Mouse (Mus musculus) heart, postnatal 0 days (tissue): ENCODE measurements at regions not wholly inside any gene's neighbourhood (a gene's known extent, or its start where the extent isn't known, plus 50 kb on each side); places are given as distances from the start of the nearest gene placed in this dataset.

ENCODE experiments used
- ATAC-seq: fragments of 200-750 bp; cut with Nextera tagmentation; 2 replicates; pipeline ENCODE4 v1.8.0; 2017; ENCODE audit warnings: low read depth, moderate number of reproducible peaks, moderate library complexity; ENCODE audit not compliant: insufficient read depth
- DNase-seq: peaks from one replicate; pipeline ENCODE4 v3.0.0-alpha.2; 2016; ENCODE audit warnings: low spot score
- H3K27ac ChIP-seq: fragments of 300-500 bp; sonication (generic); 2 replicates; pipeline ENCODE4 v1.5.1; 2014; ENCODE audit warnings: low read depth, mild to moderate bottlenecking
- H3K27me3 ChIP-seq: fragments of 300-500 bp; sonication (generic); 2 replicates; pipeline ENCODE4 v1.6.1; 2014; ENCODE audit warnings: low read length, mixed read lengths; ENCODE audit not compliant: control insufficient read depth, insufficient read depth
- H3K36me3 ChIP-seq: fragments of 300-500 bp; sonication (generic); replicated peaks from 2 replicates; pipeline ENCODE4 v1.6.1; 2014; ENCODE audit warnings: low read length, mixed read lengths; ENCODE audit not compliant: control insufficient read depth, insufficient read depth
- H3K4me1 ChIP-seq: fragments of 300-500 bp; sonication (generic); 2 replicates; pipeline ENCODE4 v1.6.1; 2014; ENCODE audit warnings: antibody characterized with exemption; ENCODE audit not compliant: control insufficient read depth, insufficient read depth
- H3K4me2 ChIP-seq: fragments of 300-500 bp; sonication (generic); 2 replicates; pipeline ENCODE4 v1.6.1; 2014; ENCODE audit warnings: low read depth, mild to moderate bottlenecking, low read length, moderate library complexity
- H3K4me3 ChIP-seq: fragments of 300-500 bp; sonication (generic); 2 replicates; pipeline ENCODE4 v1.5.1; 2014; ENCODE audit warnings: low read depth, low read length
- H3K9ac ChIP-seq: fragments of 300-500 bp; sonication (generic); replicated peaks from 2 replicates; pipeline ENCODE4 v1.6.1; 2014; ENCODE audit warnings: low read depth, low read length, mixed read lengths
- H3K9me3 ChIP-seq: fragments of 300-500 bp; sonication (generic); replicated peaks from 2 replicates; pipeline ENCODE4 v1.6.1; 2016; ENCODE audit warnings: low read length; ENCODE audit not compliant: control insufficient read depth
- CTCF ChIP-seq: IDR thresholded peaks from 2 replicates; pipeline ENCODE4 v1.5.1; 2016; ENCODE audit warnings: antibody characterized with exemption, control low read depth, low read depth
- EP300 ChIP-seq: IDR thresholded peaks from 2 replicates; pipeline ENCODE4 v1.6.1; 2016; ENCODE audit warnings: antibody characterized with exemption, low read depth
- WGBS: fragments of 180-500 bp; shearing (Covaris S2); extraction: QIAGEN DNeasy Blood & Tissue Kit; methylation state at CpG from one replicate; pipeline ENCODE4 v1.1.7; 2014; 5-methylcytosine and 5-hydroxymethylcytosine counted together

- TF ChIP-seq CTCF (no peak), EP300 (no peak)
- ATAC-seq (no peak), DNase-seq (no peak)
- Histone ChIP-seq H3K4me1 (peaks cover 4% of the 10 kb centered on the region; the same call in 1 of the 2 replicates), H3K27me3 (peaks cover 24% of the 10 kb centered on the region), H3K9me3 (no peaks in the 10 kb centered on the region), H3K4me2 (no peak overlapping the region), H3K9ac (no peak overlapping the region), H3K36me3 (no peaks in the 10 kb centered on the region), H3K27ac (no peak overlapping the region), H3K4me3 (no peak overlapping the region)
- WGBS: 87% methylated on average over 9 of the region's 9 CpGs
These were observed 80.1 kb downstream of the Gm572 start for GRCm38 (mm10) chr4:148723208-148723607.

- peak overlapping the region; percentile 64 for H3K4me2 ChIP-seq
- TF ChIP-seq CTCF: no peak
- no peak for TF ChIP-seq EP300
- H3K36me3 ChIP-seq: no peaks in the 10 kb centered on the region
- ATAC-seq (no peak), DNase-seq (no peak)
- no peaks in the 10 kb centered on the region for H3K9me3 ChIP-seq
- H3K4me1 ChIP-seq: peaks cover 4% of the 10 kb centered on the region; the same call in 1 of the 2 replicates
- peak overlapping the region; percentile 39 for H3K4me3 ChIP-seq
- H3K9ac ChIP-seq: peak overlapping the region; percentile 30; the same call in 1 of the 2 replicates
- WGBS: 13% methylated on average over 37 of the region's 39 CpGs
- H3K27me3 ChIP-seq: peaks cover 24% of the 10 kb centered on the region
- no peak overlapping the region for H3K27ac ChIP-seq
These were observed 80.1 kb upstream of the Casz1 start for GRCm38 (mm10) chr4:148723934-148724719.

GRCm38 (mm10) chr4:148728800-148729199, 75.4 kb upstream of the Casz1 start:
- no peak overlapping the region for H3K4me2 ChIP-seq
- H3K36me3 ChIP-seq: no peaks in the 10 kb centered on the region
- ATAC-seq (no peak), DNase-seq (no peak)
- H3K27ac ChIP-seq: no peak overlapping the region
- 85% methylated on average over 5 of the region's 5 CpGs for WGBS
- no peaks in the 10 kb centered on the region for H3K9me3 ChIP-seq
- no peak overlapping the region for H3K4me3 ChIP-seq
- TF ChIP-seq EP300 (no peak), CTCF (no peak)
- peaks cover 8% of the 10 kb centered on the region; the same call in 1 of the 2 replicates for H3K27me3 ChIP-seq
- peaks cover 4% of the 10 kb centered on the region; the same call in 1 of the 2 replicates for H3K4me1 ChIP-seq
- H3K9ac ChIP-seq: no peak overlapping the region

- Histone ChIP-seq H3K36me3 (no peaks in the 10 kb centered on the region), H3K9ac (no peak overlapping the region), H3K4me2 (no peak overlapping the region), H3K27me3 (0 out of 2 replicates have a peak, but pooled peaks cover 5% of the 10 kb centered on the region), H3K27ac (no peak overlapping the region), H3K4me1 (no peaks in the 10 kb centered on the region), H3K9me3 (no peaks in the 10 kb centered on the region), H3K4me3 (no peak overlapping the region)
- 67% methylated on average over 3 of the region's 3 CpGs for WGBS
- no peak for DNase-seq
- TF ChIP-seq EP300 (no peak), CTCF (no peak)
- ATAC-seq: no peak
These were observed 72.6 kb upstream of the Casz1 start for GRCm38 (mm10) chr4:148731586-148731985.

GRCm38 (mm10) chr4:148734061-148734460, 70.2 kb upstream of the Casz1 start:
- DNase-seq (no peak), ATAC-seq (no peak)
- Histone ChIP-seq H3K36me3 (no peaks in the 10 kb centered on the region), H3K9me3 (no peaks in the 10 kb centered on the region), H3K27me3 (peaks cover 9% of the 10 kb centered on the region; the same call in 1 of the 2 replicates), H3K4me2 (no peak overlapping the region), H3K4me3 (no peak overlapping the region), H3K4me1 (peaks cover 4% of the 10 kb centered on the region; the same call in 1 of the 2 replicates), H3K9ac (no peak overlapping the region), H3K27ac (no peak overlapping the region)
- WGBS: 79% methylated on average over 9 of the region's 9 CpGs
- TF ChIP-seq CTCF: no peak
- TF ChIP-seq EP300: no peak

GRCm38 (mm10) chr4:148734547-148734946, 69.7 kb upstream of the Casz1 start:
- Histone ChIP-seq H3K4me2 (no peak overlapping the region), H3K36me3 (no peaks in the 10 kb centered on the region), H3K27me3 (peaks cover 9% of the 10 kb centered on the region; the same call in 1 of the 2 replicates), H3K4me1 (peaks cover 4% of the 10 kb centered on the region; the same call in 1 of the 2 replicates), H3K4me3 (no peak overlapping the region), H3K27ac (no peak overlapping the region), H3K9me3 (no peaks in the 10 kb centered on the region), H3K9ac (no peak overlapping the region)
- peak; percentile 52 for ATAC-seq
- DNase-seq: no peak
- TF ChIP-seq CTCF (no peak), EP300 (no peak)
- 29% methylated on average over 12 of the region's 12 CpGs for WGBS
